Mouse (Mus musculus) kidney, postnatal 0 days (tissue): Measurements from ENCODE around the gene Adgrf3. TPM values are rescaled to one million over a fixed set of nuclear protein-coding genes. Genes with fewer than 3 reads are reported as not detected.

ENCODE experiments used
- ATAC-seq: fragments of 200-750 bp; cut with Nextera tagmentation; replicated peaks from 2 replicates; pipeline ENCODE4 v1.8.0; 2017; ENCODE audit warnings: low read depth, moderate number of reproducible peaks, moderate TSS enrichment, moderate library complexity; ENCODE audit not compliant: low FRiP score
- DNase-seq: peaks from one replicate; pipeline ENCODE4 v3.0.0-alpha.2; 2016; ENCODE audit warnings: low spot score
- H3K27ac ChIP-seq: fragments of 300-500 bp; sonication (generic); 2 replicates; pipeline ENCODE4 v1.5.1; 2014; ENCODE audit warnings: mild to moderate bottlenecking
- H3K27me3 ChIP-seq: fragments of 300-500 bp; sonication (generic); 2 replicates; pipeline ENCODE4 v1.6.1; 2014; ENCODE audit warnings: low read length, mixed read lengths; ENCODE audit not compliant: insufficient read depth
- H3K36me3 ChIP-seq: fragments of 300-500 bp; sonication (generic); 2 replicates; pipeline ENCODE4 v1.6.1; 2014; ENCODE audit warnings: low read length, mixed read lengths; ENCODE audit not compliant: insufficient read depth
- H3K4me1 ChIP-seq: fragments of 300-500 bp; sonication (generic); replicated peaks from 2 replicates; pipeline ENCODE4 v1.6.1; 2014; ENCODE audit warnings: antibody characterized with exemption, low read length, mixed read lengths; ENCODE audit not compliant: insufficient read depth
- H3K4me2 ChIP-seq: fragments of 300-500 bp; sonication (generic); 2 replicates; pipeline ENCODE4 v1.6.1; 2014; ENCODE audit warnings: mild to moderate bottlenecking, low read length, moderate library complexity, mixed read lengths
- H3K4me3 ChIP-seq: fragments of 300-500 bp; sonication (generic); replicated peaks from 2 replicates; pipeline ENCODE4 v1.5.1; 2014; ENCODE audit warnings: low read depth, low read length
- H3K9ac ChIP-seq: fragments of 300-500 bp; sonication (generic); 2 replicates; pipeline ENCODE4 v1.6.1; 2014; ENCODE audit warnings: low read depth, low read length
- H3K9me3 ChIP-seq: fragments of 300-500 bp; sonication (generic); replicated peaks from 2 replicates; pipeline ENCODE4 v1.6.1; 2016; ENCODE audit warnings: low read length, inconsistent platforms, mixed read lengths
- CTCF ChIP-seq: IDR thresholded peaks from 2 replicates; pipeline ENCODE4 v1.5.1; 2016; ENCODE audit warnings: antibody characterized with exemption, low read depth, mild to moderate bottlenecking, moderate library complexity
- WGBS: fragments of 180-500 bp; shearing (Covaris S2); extraction: QIAGEN DNeasy Blood & Tissue Kit; methylation state at CpG from one replicate; pipeline ENCODE4 v1.1.7; 2014; 5-methylcytosine and 5-hydroxymethylcytosine counted together
- polyA plus RNA-seq: library from polyadenylated mRNA; unstranded; fragments of >200 nt; fragmentation: Nextera tagmentation; extraction: Ambion mirVana; gene quantifications from 2 replicates; pipeline ENCODE4 v1.2.1, GENCODE M21; 2015

Adgrf3 gene
- polyA plus RNA-seq, 1 experiment from 2014 or later: 0.04 TPM

- no peaks in the 10 kb centered on the region for H3K9me3 ChIP-seq
- 88% methylated on average over 5 of the region's 5 CpGs for WGBS
- H3K27ac ChIP-seq: no peak overlapping the region
- H3K4me2 ChIP-seq: no peak overlapping the region
- peaks cover 13% of the 10 kb centered on the region for H3K36me3 ChIP-seq
- DNase-seq (no peak), ATAC-seq (no peak)
- H3K9ac ChIP-seq: no peak overlapping the region
- no peak for TF ChIP-seq CTCF
- no peaks in the 10 kb centered on the region for H3K4me1 ChIP-seq
- no peak overlapping the region for H3K4me3 ChIP-seq
- H3K27me3 ChIP-seq: no peaks in the 10 kb centered on the region
These were observed 40.1 kb downstream of the Adgrf3 start for GRCm38 (mm10) chr5:30165234-30165946.

DNA sequence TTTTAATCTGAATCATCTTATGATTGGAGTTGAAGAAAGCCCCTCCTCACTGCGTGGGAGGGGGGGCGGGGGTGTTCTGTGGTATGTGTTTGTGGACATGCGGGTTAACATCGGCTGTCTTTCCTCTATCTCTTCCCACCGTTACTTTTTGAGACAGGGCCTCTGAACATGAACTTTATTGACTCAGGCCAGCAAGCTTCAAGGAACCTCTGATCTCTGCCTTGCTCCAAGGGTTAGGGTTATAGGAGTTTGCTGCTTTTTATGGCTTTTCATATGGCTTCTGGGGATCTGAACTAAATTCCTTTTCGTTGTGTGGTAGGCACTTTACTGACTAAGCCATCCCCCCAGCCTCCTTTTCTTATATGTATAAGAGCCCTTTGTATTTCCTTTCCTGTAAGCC lies 43.2 kb downstream of the Adgrf3 start:
- H3K36me3 ChIP-seq: no peaks in the 10 kb centered on the region
- no peak overlapping the region for H3K4me2 ChIP-seq
- H3K4me1 ChIP-seq: no peaks in the 10 kb centered on the region
- H3K27ac ChIP-seq: no peak overlapping the region
- TF ChIP-seq CTCF: no peak
- H3K4me3 ChIP-seq: no peak overlapping the region
- no peaks in the 10 kb centered on the region for H3K9me3 ChIP-seq
- WGBS: 83% methylated on average over 6 of the region's 6 CpGs
- ATAC-seq (no peak), DNase-seq (no peak)
- H3K27me3 ChIP-seq: no peaks in the 10 kb centered on the region
- H3K9ac ChIP-seq: no peak overlapping the region

DNA sequence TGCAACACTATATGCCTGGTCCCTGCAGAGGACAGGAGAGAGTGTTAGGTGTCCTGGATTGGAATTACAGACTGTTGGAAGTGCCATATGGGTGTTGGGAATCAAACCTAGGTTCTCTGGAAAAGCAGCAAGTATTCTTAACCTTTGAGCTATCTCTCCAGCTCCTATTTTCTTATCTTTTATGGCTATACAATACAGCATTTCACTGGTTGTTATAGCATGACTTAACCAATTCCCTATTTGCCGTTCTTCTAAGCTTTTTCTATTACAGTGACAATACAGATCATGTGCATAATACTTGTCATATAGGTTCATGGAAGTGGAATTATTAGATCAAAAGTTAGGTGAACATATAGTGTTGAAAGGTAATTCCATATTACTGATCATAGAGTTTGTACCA lies 43.7 kb downstream of the Adgrf3 start:
- ATAC-seq: no peak
- Histone ChIP-seq H3K4me2 (no peak overlapping the region), H3K27me3 (no peaks in the 10 kb centered on the region), H3K36me3 (no peaks in the 10 kb centered on the region), H3K27ac (no peak overlapping the region), H3K4me3 (no peak overlapping the region), H3K4me1 (no peaks in the 10 kb centered on the region), H3K9me3 (no peaks in the 10 kb centered on the region), H3K9ac (no peak overlapping the region)
- DNase-seq: no peak
- no peak for TF ChIP-seq CTCF
- WGBS: 89% methylated on average over 1 of the region's 1 CpGs

- Histone ChIP-seq H3K4me3 (no peak overlapping the region), H3K27ac (no peak overlapping the region), H3K9me3 (no peaks in the 10 kb centered on the region), H3K27me3 (no peaks in the 10 kb centered on the region), H3K36me3 (no peaks in the 10 kb centered on the region), H3K9ac (no peak overlapping the region), H3K4me1 (peaks cover 6% of the 10 kb centered on the region; the same call in 1 of the 2 replicates), H3K4me2 (no peak overlapping the region)
- 80% methylated on average over 6 of the region's 6 CpGs for WGBS
- DNase-seq (no peak), ATAC-seq (no peak)
- TF ChIP-seq CTCF: no peak
These were observed 45.9 kb downstream of the Adgrf3 start for GRCm38 (mm10) chr5:30159601-30160000.

DNA sequence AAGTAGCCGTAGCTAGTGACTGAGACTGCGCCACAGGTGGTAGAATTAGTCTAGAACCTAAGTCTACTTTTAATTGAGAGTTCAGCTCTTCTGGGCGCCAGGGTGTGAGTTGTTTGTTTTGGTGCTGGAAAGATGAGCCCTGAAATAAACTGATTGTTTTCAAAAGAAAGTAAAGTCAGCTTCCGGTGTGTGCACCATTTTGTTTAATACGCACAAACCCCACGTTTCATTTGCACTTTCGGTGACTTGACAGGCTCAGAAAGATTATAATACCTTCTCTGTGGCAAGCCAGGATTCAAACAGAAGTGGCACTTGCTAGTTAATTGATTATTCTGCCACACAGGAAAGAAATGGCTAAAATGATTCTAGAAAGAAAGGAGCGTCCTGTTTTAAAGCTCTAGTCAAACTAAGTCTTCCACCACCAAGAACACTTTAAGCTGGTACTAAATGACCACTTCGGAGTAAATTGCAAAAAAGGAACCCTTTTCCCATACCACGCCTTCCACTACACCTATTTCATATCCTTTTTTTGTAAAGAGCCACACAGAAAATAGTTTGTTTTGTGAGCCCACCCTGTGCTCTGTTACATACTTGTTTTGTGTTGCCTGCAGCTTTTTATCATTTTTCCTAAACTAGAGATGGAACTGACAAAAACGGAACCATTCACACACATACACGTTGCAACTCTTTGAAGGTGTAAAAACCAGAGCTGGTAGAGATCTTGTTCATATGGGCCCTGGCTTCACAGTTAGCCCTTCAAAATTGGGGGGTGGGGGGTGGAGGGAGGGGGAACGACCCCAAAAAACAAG lies 49.5 kb downstream of the Adgrf3 start:
- 23% methylated on average over 13 of the region's 13 CpGs for WGBS
- H3K9ac ChIP-seq: peak overlapping the region; percentile 84
- no peaks in the 10 kb centered on the region for H3K36me3 ChIP-seq
- no peaks in the 10 kb centered on the region for H3K27me3 ChIP-seq
- peak overlapping the region; percentile 81 for H3K4me2 ChIP-seq
- H3K4me3 ChIP-seq: peak overlapping the region; percentile 95
- peaks cover 6% of the 10 kb centered on the region; the same call in 1 of the 2 replicates for H3K4me1 ChIP-seq
- no peak for TF ChIP-seq CTCF
- peak overlapping the region; percentile 96 for H3K27ac ChIP-seq
- no peaks in the 10 kb centered on the region for H3K9me3 ChIP-seq
- peak; percentile 34 for DNase-seq
- no peak for ATAC-seq

DNA sequence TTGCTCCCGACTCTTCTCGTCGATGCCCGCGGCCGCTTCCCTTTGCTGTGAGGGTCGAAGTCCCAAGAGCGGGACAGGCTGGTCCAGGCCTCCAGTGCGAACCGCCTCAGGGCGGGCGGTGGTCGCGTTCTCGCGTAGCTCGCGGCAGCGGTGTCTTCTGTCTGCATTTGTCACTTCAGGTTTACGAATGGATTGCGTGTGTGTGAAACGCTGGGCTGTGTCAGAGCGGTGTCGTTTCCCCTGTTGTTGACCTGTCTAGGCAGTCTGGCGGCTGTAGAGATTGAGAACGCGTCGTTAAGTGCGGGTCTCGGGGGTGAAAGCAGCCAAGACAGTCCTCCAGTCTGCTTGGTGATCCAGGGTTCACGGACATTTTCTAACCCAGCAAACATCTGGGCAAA lies 50.1 kb downstream of the Adgrf3 start:
- peak overlapping the region; percentile 84 for H3K9ac ChIP-seq
- H3K27me3 ChIP-seq: no peaks in the 10 kb centered on the region
- peak overlapping the region; percentile 95 for H3K4me3 ChIP-seq
- TF ChIP-seq CTCF: no peak
- under 1% methylated on average over 31 of the region's 31 CpGs for WGBS
- no peaks in the 10 kb centered on the region for H3K36me3 ChIP-seq
- H3K4me1 ChIP-seq: peaks cover 6% of the 10 kb centered on the region; the same call in 1 of the 2 replicates
- H3K4me2 ChIP-seq: peak overlapping the region; percentile 81
- peak overlapping the region; percentile 96 for H3K27ac ChIP-seq
- ATAC-seq: peak; percentile 31
- no peak for DNase-seq
- no peaks in the 10 kb centered on the region for H3K9me3 ChIP-seq
